Mouse (Mus musculus) neural tube, embryonic 12.5 days (tissue): ENCODE results near the gene 2900011O08Rik. TPM values are rescaled to one million over a fixed set of nuclear protein-coding genes. Genes with fewer than 3 reads are reported as not detected.

Source experiments
- ATAC-seq: fragments of 200-750 bp; cut with Nextera tagmentation; 2 replicates; pipeline ENCODE4 v1.8.0; 2017; ENCODE audit warnings: low read depth, mild to moderate bottlenecking, moderate TSS enrichment, moderate library complexity; ENCODE audit not compliant: low FRiP score
- H3K27ac ChIP-seq: fragments of 300-500 bp; sonication (generic); 2 replicates; pipeline ENCODE4 v1.5.1; 2016
- H3K27me3 ChIP-seq: fragments of 300-500 bp; sonication (generic); replicated peaks from 2 replicates; pipeline ENCODE4 v1.6.1; 2016; ENCODE audit warnings: mild to moderate bottlenecking
- H3K36me3 ChIP-seq: fragments of 300-500 bp; sonication (generic); 2 replicates; pipeline ENCODE4 v1.6.1; 2016; ENCODE audit warnings: mild to moderate bottlenecking
- H3K4me1 ChIP-seq: fragments of 300-500 bp; sonication (generic); 2 replicates; pipeline ENCODE4 v1.6.1; 2016
- H3K4me2 ChIP-seq: fragments of 300-500 bp; sonication (generic); replicated peaks from 2 replicates; pipeline ENCODE4 v1.6.1; 2016; ENCODE audit warnings: mild to moderate bottlenecking
- H3K4me3 ChIP-seq: fragments of 300-500 bp; sonication (generic); 2 replicates; pipeline ENCODE4 v1.5.1; 2016
- H3K9ac ChIP-seq: fragments of 300-500 bp; sonication (generic); 2 replicates; pipeline ENCODE4 v1.6.1; 2016; ENCODE audit warnings: mild to moderate bottlenecking
- H3K9me3 ChIP-seq: fragments of 300-500 bp; sonication (generic); 2 replicates; pipeline ENCODE4 v1.6.1; 2016; ENCODE audit warnings: mild to moderate bottlenecking
- whole genome bisulfite sequencing: fragments of 180-500 bp; shearing (Covaris S2); methylation state at CpG from one replicate; pipeline ENCODE4 v1.1.7; 2016; 5-methylcytosine and 5-hydroxymethylcytosine counted together
- polyA plus RNA-seq: library from polyadenylated mRNA; unstranded; fragments of >200 nt; fragmentation: Nextera tagmentation; extraction: Ambion mirVana; gene quantifications from 2 replicates; pipeline ENCODE4 v1.2.1, GENCODE M21; 2016

Gene 2900011O08Rik
- polyA plus RNA-seq, 1 experiment from 2014 or later = 62.3 TPM

- Histone ChIP-seq H3K9me3 (no peaks in the 10 kb centered on the region), H3K9ac (no peak overlapping the region), H3K36me3 (no peaks in the 10 kb centered on the region), H3K4me1 (0 out of 2 replicates have a peak, but pooled peaks cover 4% of the 10 kb centered on the region), H3K4me2 (no peak overlapping the region), H3K27ac (no peak overlapping the region), H3K4me3 (no peak overlapping the region), H3K27me3 (no peaks in the 10 kb centered on the region)
- ATAC-seq = no peak
Observed at GRCm38 (mm10) chr16:14008708-14009107, 22.3 kb downstream of the 2900011O08Rik start.

- no peak for ATAC-seq
- WGBS = 83% methylated on average over 4 of the region's 4 CpGs
Observed at GRCm38 (mm10) chr16:14009966-14010365, 23.6 kb downstream of the 2900011O08Rik start.

GRCm38 (mm10) chr16:14017306-14017705, 30.9 kb downstream of the 2900011O08Rik start:
- H3K9me3 ChIP-seq = no peaks in the 10 kb centered on the region
- no peaks in the 10 kb centered on the region for H3K27me3 ChIP-seq
- no peak overlapping the region for H3K27ac ChIP-seq
- H3K4me1 ChIP-seq = no peaks in the 10 kb centered on the region
- no peak overlapping the region for H3K4me2 ChIP-seq
- no peak overlapping the region for H3K9ac ChIP-seq
- ATAC-seq = no peak
- H3K4me3 ChIP-seq = no peak overlapping the region
- H3K36me3 ChIP-seq = no peaks in the 10 kb centered on the region
- WGBS = 86% methylated on average over 8 of the region's 8 CpGs

More at GRCm38 (mm10) chr16:14009966-14010365, 23.6 kb downstream of the 2900011O08Rik start:
- Histone ChIP-seq H3K27ac (no peak overlapping the region), H3K4me2 (no peak overlapping the region), H3K4me1 (no peaks in the 10 kb centered on the region), H3K27me3 (no peaks in the 10 kb centered on the region), H3K9me3 (no peaks in the 10 kb centered on the region), H3K9ac (no peak overlapping the region), H3K4me3 (no peak overlapping the region), H3K36me3 (no peaks in the 10 kb centered on the region)

- H3K4me3 ChIP-seq = no peak overlapping the region
- no peaks in the 10 kb centered on the region for H3K27me3 ChIP-seq
- no peak overlapping the region for H3K27ac ChIP-seq
- no peak for ATAC-seq
- H3K4me1 ChIP-seq = no peaks in the 10 kb centered on the region
- 80% methylated on average over 3 of the region's 3 CpGs for WGBS
- no peaks in the 10 kb centered on the region for H3K9me3 ChIP-seq
- H3K4me2 ChIP-seq = no peak overlapping the region
- no peak overlapping the region for H3K9ac ChIP-seq
- H3K36me3 ChIP-seq = no peaks in the 10 kb centered on the region
Observed at GRCm38 (mm10) chr16:14021166-14021822, 34.9 kb downstream of the 2900011O08Rik start.

GRCm38 (mm10) chr16:14025091-14025990, 38.9 kb downstream of the 2900011O08Rik start:
- Histone ChIP-seq H3K4me3 (no peak overlapping the region), H3K27me3 (no peaks in the 10 kb centered on the region), H3K4me2 (no peak overlapping the region), H3K36me3 (no peaks in the 10 kb centered on the region), H3K27ac (no peak overlapping the region), H3K4me1 (no peaks in the 10 kb centered on the region), H3K9ac (no peak overlapping the region), H3K9me3 (no peaks in the 10 kb centered on the region)
- WGBS = 21% methylated on average over 2 of the region's 2 CpGs
- ATAC-seq = no peak

GRCm38 (mm10) chr16:14029072-14029471, 42.7 kb downstream of the 2900011O08Rik start:
- Histone ChIP-seq H3K4me3 (no peak overlapping the region), H3K27ac (no peak overlapping the region), H3K9ac (no peak overlapping the region), H3K4me1 (no peaks in the 10 kb centered on the region), H3K4me2 (no peak overlapping the region), H3K27me3 (no peaks in the 10 kb centered on the region), H3K9me3 (no peaks in the 10 kb centered on the region), H3K36me3 (no peaks in the 10 kb centered on the region)
- ATAC-seq = no peak
- 66% methylated on average over 2 of the region's 2 CpGs for WGBS

GRCm38 (mm10) chr16:14029851-14030250, 43.4 kb downstream of the 2900011O08Rik start:
- H3K27ac ChIP-seq = no peak overlapping the region
- WGBS = 85% methylated on average over 2 of the region's 2 CpGs
- H3K4me2 ChIP-seq = no peak overlapping the region
- no peak for ATAC-seq
- no peaks in the 10 kb centered on the region for H3K4me1 ChIP-seq
- H3K27me3 ChIP-seq = no peaks in the 10 kb centered on the region
- no peak overlapping the region for H3K9ac ChIP-seq
- H3K4me3 ChIP-seq = no peak overlapping the region
- H3K36me3 ChIP-seq = no peaks in the 10 kb centered on the region
- no peaks in the 10 kb centered on the region for H3K9me3 ChIP-seq

GRCm38 (mm10) chr16:14030650-14031049, 44.2 kb downstream of the 2900011O08Rik start:
- Histone ChIP-seq H3K36me3 (no peaks in the 10 kb centered on the region), H3K27me3 (no peaks in the 10 kb centered on the region)

GRCm38 (mm10) chr16:14033076-14033475, 46.7 kb downstream of the 2900011O08Rik start:
- no peak overlapping the region for H3K4me3 ChIP-seq
- no peaks in the 10 kb centered on the region for H3K9me3 ChIP-seq
- 88% methylated on average over 4 of the region's 4 CpGs for WGBS
- H3K36me3 ChIP-seq = no peaks in the 10 kb centered on the region
- no peak overlapping the region for H3K27ac ChIP-seq
- no peak overlapping the region for H3K9ac ChIP-seq
- ATAC-seq = no peak
- H3K4me1 ChIP-seq = no peaks in the 10 kb centered on the region
- H3K27me3 ChIP-seq = no peaks in the 10 kb centered on the region
- H3K4me2 ChIP-seq = no peak overlapping the region

More at GRCm38 (mm10) chr16:14030650-14031049, 44.2 kb downstream of the 2900011O08Rik start:
- H3K4me2 ChIP-seq = no peak overlapping the region
- no peak overlapping the region for H3K9ac ChIP-seq
- no peaks in the 10 kb centered on the region for H3K9me3 ChIP-seq
- ATAC-seq = no peak
- no peak overlapping the region for H3K4me3 ChIP-seq
- WGBS = 83% methylated on average over 4 of the region's 4 CpGs
- no peaks in the 10 kb centered on the region for H3K4me1 ChIP-seq
- no peak overlapping the region for H3K27ac ChIP-seq

- no peaks in the 10 kb centered on the region for H3K36me3 ChIP-seq
- H3K27me3 ChIP-seq = no peaks in the 10 kb centered on the region
- H3K4me3 ChIP-seq = no peak overlapping the region
- H3K9me3 ChIP-seq = no peaks in the 10 kb centered on the region
- H3K4me1 ChIP-seq = no peaks in the 10 kb centered on the region
- ATAC-seq = no peak
- no peak overlapping the region for H3K4me2 ChIP-seq
- WGBS = 90% methylated on average over 2 of the region's 2 CpGs
- H3K9ac ChIP-seq = no peak overlapping the region
- no peak overlapping the region for H3K27ac ChIP-seq
Observed at GRCm38 (mm10) chr16:14042421-14042820, 56.0 kb downstream of the 2900011O08Rik start.

GRCm38 (mm10) chr16:14044695-14045094, 58.3 kb downstream of the 2900011O08Rik start:
- no peaks in the 10 kb centered on the region for H3K9me3 ChIP-seq
- no peak overlapping the region for H3K4me2 ChIP-seq
- H3K27me3 ChIP-seq = no peaks in the 10 kb centered on the region
- H3K9ac ChIP-seq = no peak overlapping the region
- WGBS = 84% methylated on average over 8 of the region's 8 CpGs
- ATAC-seq = no peak
- no peak overlapping the region for H3K27ac ChIP-seq
- H3K36me3 ChIP-seq = no peaks in the 10 kb centered on the region
- H3K4me1 ChIP-seq = no peaks in the 10 kb centered on the region
- H3K4me3 ChIP-seq = no peak overlapping the region

GRCm38 (mm10) chr16:14046224-14046756, 59.9 kb downstream of the 2900011O08Rik start:
- Histone ChIP-seq H3K27ac (no peak overlapping the region), H3K4me1 (no peaks in the 10 kb centered on the region), H3K36me3 (no peaks in the 10 kb centered on the region), H3K27me3 (no peaks in the 10 kb centered on the region), H3K4me3 (no peak overlapping the region), H3K4me2 (no peak overlapping the region), H3K9ac (no peak overlapping the region), H3K9me3 (no peaks in the 10 kb centered on the region)
- WGBS = 83% methylated on average over 4 of the region's 4 CpGs
- no peak for ATAC-seq
